Mouse (Mus musculus) hindbrain, embryonic 15.5 days (tissue): ENCODE measurements at regions not wholly inside any gene's neighbourhood (a gene's known extent, or its start where the extent isn't known, plus 50 kb on each side); places are given as distances from the start of the nearest gene placed in this dataset.

ENCODE experiments used
- ATAC-seq: fragments of 200-750 bp; cut with Nextera tagmentation; 2 replicates; pipeline ENCODE4 v1.8.0; 2017; ENCODE audit warnings: low read depth, moderate number of reproducible peaks, moderate TSS enrichment; ENCODE audit not compliant: low FRiP score
- H3K27ac ChIP-seq: fragments of 300-500 bp; sonication (generic); replicated peaks from 2 replicates; pipeline ENCODE4 v1.5.1; 2015; ENCODE audit warnings: mild to moderate bottlenecking, inconsistent platforms
- H3K27me3 ChIP-seq: fragments of 300-500 bp; sonication (generic); 2 replicates; pipeline ENCODE4 v1.6.1; 2015; ENCODE audit warnings: control low read depth, inconsistent platforms
- H3K36me3 ChIP-seq: fragments of 300-500 bp; sonication (generic); 2 replicates; pipeline ENCODE4 v1.6.1; 2015; ENCODE audit warnings: control low read depth, inconsistent platforms
- H3K4me1 ChIP-seq: fragments of 300-500 bp; sonication (generic); replicated peaks from 2 replicates; pipeline ENCODE4 v1.6.1; 2015; ENCODE audit warnings: control low read depth, inconsistent platforms
- H3K4me2 ChIP-seq: fragments of 300-500 bp; sonication (generic); 2 replicates; pipeline ENCODE4 v1.6.1; 2015; ENCODE audit warnings: moderate library complexity, mild to moderate bottlenecking, inconsistent platforms
- H3K4me3 ChIP-seq: fragments of 300-500 bp; sonication (generic); 2 replicates; pipeline ENCODE4 v1.5.1; 2015; ENCODE audit warnings: mild to moderate bottlenecking, inconsistent platforms
- H3K9ac ChIP-seq: fragments of 300-500 bp; sonication (generic); 2 replicates; pipeline ENCODE4 v1.6.1; 2015; ENCODE audit warnings: inconsistent platforms
- H3K9me3 ChIP-seq: fragments of 300-500 bp; sonication (generic); 2 replicates; pipeline ENCODE4 v1.6.1; 2016; ENCODE audit warnings: control low read depth, inconsistent platforms
- WGBS: fragments of 180-500 bp; shearing (Covaris S2); methylation state at CpG from one replicate; pipeline ENCODE4 v1.1.7; 2015; 5-methylcytosine and 5-hydroxymethylcytosine counted together

DNA sequence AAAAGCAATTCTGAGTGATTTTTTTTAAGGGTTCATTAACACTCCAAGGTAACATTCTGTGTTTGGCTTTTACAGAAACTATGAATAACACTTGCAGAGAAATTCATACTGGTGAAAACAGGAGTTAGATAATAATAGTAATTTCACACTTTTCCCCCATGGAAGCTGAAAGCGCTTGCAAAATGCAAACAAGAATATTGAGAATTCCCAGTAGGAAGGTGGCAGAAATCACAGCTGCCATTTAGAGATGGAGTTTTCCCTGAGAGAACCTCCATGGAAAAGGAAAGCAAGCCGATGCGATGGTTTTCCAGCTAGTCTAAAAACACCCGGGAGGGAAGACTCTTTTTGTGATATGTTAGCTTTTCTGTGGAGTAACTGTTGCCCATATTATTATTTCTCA is 174.1 kb upstream of the App start:
- no peaks in the 10 kb centered on the region for H3K36me3 ChIP-seq
- no peak overlapping the region for H3K9ac ChIP-seq
- H3K4me1 ChIP-seq = no peaks in the 10 kb centered on the region
- no peak for ATAC-seq
- H3K27ac ChIP-seq = no peak overlapping the region
- H3K4me3 ChIP-seq = no peak overlapping the region
- no peak overlapping the region for H3K4me2 ChIP-seq
- no peaks in the 10 kb centered on the region for H3K9me3 ChIP-seq
- H3K27me3 ChIP-seq = no peaks in the 10 kb centered on the region
- WGBS = 81% methylated on average over 4 of the region's 4 CpGs

- Histone ChIP-seq H3K27ac (no peak overlapping the region), H3K27me3 (no peaks in the 10 kb centered on the region), H3K9ac (no peak overlapping the region), H3K36me3 (no peaks in the 10 kb centered on the region), H3K4me2 (no peak overlapping the region), H3K9me3 (no peaks in the 10 kb centered on the region), H3K4me3 (no peak overlapping the region), H3K4me1 (no peaks in the 10 kb centered on the region)
- ATAC-seq = no peak
- WGBS = 90% methylated on average over 4 of the region's 4 CpGs
Measured at GRCm38 (mm10) chr16:85336495-85337119, 163.0 kb upstream of the App start.

DNA sequence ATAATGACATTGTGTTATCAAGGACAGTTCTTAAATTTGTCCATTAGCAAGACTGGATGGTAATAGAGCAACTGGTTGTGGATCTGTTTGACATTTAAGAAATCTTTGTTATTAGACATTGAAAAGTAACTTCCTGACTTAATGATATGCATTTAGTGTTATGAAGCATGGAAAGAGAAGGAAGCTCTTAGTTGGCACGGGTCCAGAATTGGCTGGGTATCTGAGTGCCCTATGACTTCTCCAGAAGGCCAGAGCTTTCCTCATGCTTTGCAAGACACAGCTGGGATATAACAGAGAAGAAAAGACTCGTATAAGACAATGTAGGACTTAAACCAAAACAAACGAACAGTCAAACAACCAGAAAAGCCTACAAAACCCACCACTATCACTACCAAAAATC is 160.0 kb upstream of the App start:
- H3K9me3 ChIP-seq = no peaks in the 10 kb centered on the region
- no peaks in the 10 kb centered on the region for H3K36me3 ChIP-seq
- no peak overlapping the region for H3K27ac ChIP-seq
- no peak overlapping the region for H3K4me2 ChIP-seq
- WGBS = 68% methylated on average over 3 of the region's 3 CpGs
- no peak overlapping the region for H3K9ac ChIP-seq
- ATAC-seq = no peak
- no peaks in the 10 kb centered on the region for H3K27me3 ChIP-seq
- no peaks in the 10 kb centered on the region for H3K4me1 ChIP-seq
- H3K4me3 ChIP-seq = no peak overlapping the region

- no peaks in the 10 kb centered on the region for H3K27me3 ChIP-seq
- no peak for ATAC-seq
- H3K4me1 ChIP-seq = no peaks in the 10 kb centered on the region
- no peak overlapping the region for H3K4me2 ChIP-seq
- H3K9ac ChIP-seq = no peak overlapping the region
- no peaks in the 10 kb centered on the region for H3K36me3 ChIP-seq
- WGBS = 75% methylated on average over 8 of the region's 8 CpGs
- H3K9me3 ChIP-seq = no peaks in the 10 kb centered on the region
- H3K27ac ChIP-seq = no peak overlapping the region
- no peak overlapping the region for H3K4me3 ChIP-seq
Measured at GRCm38 (mm10) chr16:85312018-85312417, 138.5 kb upstream of the App start.

DNA sequence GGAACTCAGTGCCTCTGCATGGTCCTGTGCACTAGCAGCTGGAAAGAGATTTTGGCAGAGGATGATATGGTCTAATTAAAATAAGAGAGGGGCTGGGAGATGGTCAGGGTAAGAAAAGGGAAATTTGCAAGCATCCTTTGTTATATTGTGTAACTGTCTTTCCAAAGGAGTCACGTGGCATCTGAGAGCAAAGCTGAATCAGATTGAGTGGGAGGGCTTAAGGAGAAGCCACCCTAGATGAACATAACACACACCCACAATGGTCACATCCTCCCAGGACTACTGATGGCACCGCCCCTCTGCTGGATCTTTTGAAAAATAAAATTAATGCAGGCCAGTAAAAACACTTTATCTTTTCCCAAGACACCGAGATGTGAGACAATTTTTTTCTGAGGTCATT is 135.9 kb upstream of the App start:
- Histone ChIP-seq H3K36me3 (no peaks in the 10 kb centered on the region), H3K4me1 (no peaks in the 10 kb centered on the region), H3K27me3 (no peaks in the 10 kb centered on the region), H3K27ac (no peak overlapping the region), H3K9ac (no peak overlapping the region), H3K4me3 (no peak overlapping the region), H3K4me2 (no peak overlapping the region), H3K9me3 (no peaks in the 10 kb centered on the region)
- ATAC-seq = no peak
- WGBS = 26% methylated on average over 3 of the region's 3 CpGs

DNA sequence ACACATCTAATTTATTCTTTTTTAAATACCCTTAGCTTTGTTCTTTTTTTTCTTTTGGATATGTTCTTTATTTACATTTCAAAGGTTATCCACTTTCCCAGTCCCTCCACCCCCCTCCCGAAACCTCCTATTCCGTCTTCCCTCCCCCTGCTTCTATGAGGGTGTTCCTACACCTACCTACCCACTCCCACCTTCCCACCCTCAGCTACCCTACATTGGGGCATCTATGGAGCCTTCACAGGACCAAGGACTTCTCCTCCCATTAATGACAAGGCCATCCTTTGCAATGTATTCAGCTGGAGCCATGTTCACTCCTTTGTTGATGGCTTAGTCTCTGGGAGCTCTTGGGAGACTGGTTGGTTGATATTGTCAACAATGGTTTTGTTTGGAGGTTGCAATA is 134.9 kb upstream of the App start:
- 37% methylated on average over 2 of the region's 2 CpGs for WGBS
- ATAC-seq = peak; percentile 57; the same call in 1 of the 2 replicates
- H3K27ac ChIP-seq = peak overlapping the region; percentile 65; the same call in 1 of the 2 replicates

DNA sequence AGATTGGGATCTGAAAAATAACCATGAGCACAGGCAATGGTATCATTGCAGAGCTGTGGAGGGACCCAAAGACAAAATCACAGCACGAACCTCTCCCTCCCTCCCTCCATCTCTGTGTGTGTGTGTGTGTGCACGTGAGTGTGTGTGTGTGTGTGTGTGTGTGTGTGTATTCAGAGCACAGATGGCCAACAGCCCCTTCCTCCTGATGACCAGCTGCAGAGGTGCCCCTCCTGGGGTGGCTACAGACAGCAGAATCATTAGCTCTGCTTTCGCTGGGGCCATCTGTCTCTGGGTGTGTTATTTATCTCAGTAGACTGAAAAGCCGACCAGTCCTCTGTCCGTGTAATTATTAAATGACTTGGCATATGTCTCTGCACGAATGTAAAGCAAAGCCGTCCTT is 134.4 kb upstream of the App start:
- 8% methylated on average over 7 of the region's 7 CpGs for WGBS

More for the DNA sequence above, 134.9 kb upstream of the App start:
- no peaks in the 10 kb centered on the region for H3K27me3 ChIP-seq
- H3K9me3 ChIP-seq = no peaks in the 10 kb centered on the region
- H3K9ac ChIP-seq = no peak overlapping the region
- no peak overlapping the region for H3K4me3 ChIP-seq
- no peaks in the 10 kb centered on the region for H3K36me3 ChIP-seq
- no peak overlapping the region for H3K4me2 ChIP-seq
- H3K4me1 ChIP-seq = no peaks in the 10 kb centered on the region

DNA sequence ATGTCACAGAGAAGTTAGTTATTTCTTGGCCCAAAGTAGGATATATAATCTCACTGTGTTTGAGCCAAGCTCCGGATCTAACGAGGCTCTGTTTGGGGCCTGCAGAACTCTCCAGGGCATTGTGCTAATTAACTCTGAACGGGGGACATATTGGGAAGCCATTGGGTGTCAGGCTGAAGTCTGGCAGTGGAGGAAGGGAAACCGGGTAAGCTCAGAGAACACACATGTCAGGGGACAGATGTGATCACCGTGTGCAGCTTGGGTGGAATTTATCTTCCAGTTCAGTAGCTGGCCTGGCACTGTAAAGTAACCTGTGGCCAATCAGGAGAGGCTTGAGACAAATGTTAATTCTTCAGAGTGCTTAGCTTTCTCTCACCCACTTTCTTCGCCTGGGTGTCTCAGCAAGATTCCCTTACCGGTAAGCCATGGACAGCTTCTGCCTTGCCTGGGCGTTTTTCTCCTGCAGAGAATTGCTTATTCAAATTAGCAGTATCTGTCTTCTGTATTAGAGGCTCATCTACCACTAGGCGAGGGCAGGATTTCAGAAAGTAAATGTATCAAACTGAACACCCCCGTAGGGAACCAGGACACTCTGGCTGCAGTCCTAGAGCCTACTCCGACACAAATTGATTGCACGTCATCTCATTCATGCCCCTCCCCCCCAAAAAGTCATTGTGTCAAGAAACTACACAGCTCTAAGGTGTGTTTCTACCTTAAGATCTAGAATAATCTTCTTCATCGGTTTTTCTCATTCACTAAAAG is 126.7 kb upstream of the App start:
- H3K27me3 ChIP-seq = no peaks in the 10 kb centered on the region
- 38% methylated on average over 13 of the region's 13 CpGs for WGBS
- H3K9me3 ChIP-seq = no peaks in the 10 kb centered on the region
- H3K4me1 ChIP-seq = peaks cover 4% of the 10 kb centered on the region; the same call in 1 of the 2 replicates
- H3K36me3 ChIP-seq = no peaks in the 10 kb centered on the region
- H3K27ac ChIP-seq = no peak overlapping the region
- no peak overlapping the region for H3K9ac ChIP-seq
- no peak overlapping the region for H3K4me3 ChIP-seq
- H3K4me2 ChIP-seq = no peak overlapping the region
- peak; percentile 90 for ATAC-seq

More for the DNA sequence above, 134.4 kb upstream of the App start:
- Histone ChIP-seq H3K27ac (peak overlapping the region; percentile 31; the same call in 1 of the 2 replicates), H3K4me1 (no peaks in the 10 kb centered on the region), H3K4me2 (no peak overlapping the region), H3K9me3 (no peaks in the 10 kb centered on the region), H3K36me3 (no peaks in the 10 kb centered on the region), H3K9ac (no peak overlapping the region), H3K27me3 (no peaks in the 10 kb centered on the region), H3K4me3 (no peak overlapping the region)
- peak; percentile 92 for ATAC-seq

DNA sequence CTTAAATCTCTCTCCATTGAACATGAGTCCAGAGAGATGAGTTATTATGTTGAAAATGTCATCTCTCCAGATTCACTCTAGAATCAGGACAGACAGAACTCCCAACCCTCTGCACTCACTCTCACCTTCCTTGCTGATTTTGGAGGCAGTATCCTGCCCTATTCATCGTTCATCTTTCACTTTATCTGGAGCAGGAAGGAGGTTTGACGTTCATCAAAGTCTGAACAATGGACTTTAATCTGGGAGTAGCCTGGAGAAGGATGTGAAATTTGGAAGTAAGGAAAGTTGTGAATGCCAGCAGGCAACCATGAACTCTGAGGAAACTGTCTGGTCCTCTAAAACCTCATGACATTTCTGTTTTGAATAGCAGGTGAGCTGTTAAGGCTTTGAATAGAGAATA is 125.0 kb upstream of the App start:
- Histone ChIP-seq H3K4me2 (no peak overlapping the region), H3K9me3 (no peaks in the 10 kb centered on the region), H3K27me3 (no peaks in the 10 kb centered on the region), H3K27ac (no peak overlapping the region), H3K4me1 (peaks cover 4% of the 10 kb centered on the region; the same call in 1 of the 2 replicates), H3K4me3 (no peak overlapping the region), H3K9ac (no peak overlapping the region), H3K36me3 (no peaks in the 10 kb centered on the region)
- no peak for ATAC-seq
- WGBS = 67% methylated on average over 2 of the region's 2 CpGs

DNA sequence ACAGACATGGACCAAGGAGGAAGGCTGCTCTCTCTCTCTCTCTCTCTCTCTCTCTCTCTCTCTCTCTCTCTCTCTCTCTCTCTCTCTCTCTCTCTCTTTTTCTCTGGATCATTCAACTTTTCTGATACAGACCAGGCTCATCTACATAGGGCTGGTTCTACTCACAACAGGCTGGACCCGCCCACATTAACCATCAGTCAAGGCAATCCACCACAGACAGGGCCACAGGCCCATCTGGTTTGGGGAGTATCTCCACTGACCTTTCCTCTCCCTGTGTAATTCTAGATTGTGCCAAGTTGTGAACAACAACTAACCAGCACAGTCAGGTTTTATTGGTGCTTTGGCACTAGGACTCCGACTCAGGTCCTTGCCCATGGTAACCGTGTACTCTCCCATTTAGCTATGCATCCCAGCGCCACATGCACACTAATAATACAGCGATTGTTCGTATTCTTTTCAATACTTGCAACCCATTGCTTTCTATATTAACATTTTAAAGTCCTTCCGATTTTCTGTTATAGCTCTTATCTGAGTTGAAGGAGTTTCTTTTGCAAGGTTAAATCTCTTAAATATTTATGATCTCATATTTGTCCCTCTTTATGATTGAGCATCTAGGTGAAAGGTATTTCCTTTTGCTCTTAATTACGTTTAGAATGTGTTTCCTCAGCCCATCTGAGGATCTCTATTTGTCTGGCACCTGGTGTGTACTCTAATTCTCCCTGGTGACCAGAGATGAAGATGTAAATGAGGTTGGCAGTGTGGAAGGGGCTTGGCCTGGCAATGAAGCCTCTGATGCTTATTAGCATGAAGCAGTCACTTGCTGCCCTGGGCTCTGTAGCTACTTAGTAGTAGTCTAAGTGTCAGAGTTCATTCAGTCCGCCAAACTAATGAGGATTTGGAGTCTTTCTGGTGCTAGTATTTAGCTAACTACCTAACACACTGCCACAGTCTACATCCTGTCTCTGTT is 117.7 kb upstream of the App start:
- ATAC-seq = 0 out of 2 replicates have a peak, but pooled peaks have one; percentile 65
- WGBS = 70% methylated on average over 9 of the region's 9 CpGs
- no peaks in the 10 kb centered on the region for H3K9me3 ChIP-seq

DNA sequence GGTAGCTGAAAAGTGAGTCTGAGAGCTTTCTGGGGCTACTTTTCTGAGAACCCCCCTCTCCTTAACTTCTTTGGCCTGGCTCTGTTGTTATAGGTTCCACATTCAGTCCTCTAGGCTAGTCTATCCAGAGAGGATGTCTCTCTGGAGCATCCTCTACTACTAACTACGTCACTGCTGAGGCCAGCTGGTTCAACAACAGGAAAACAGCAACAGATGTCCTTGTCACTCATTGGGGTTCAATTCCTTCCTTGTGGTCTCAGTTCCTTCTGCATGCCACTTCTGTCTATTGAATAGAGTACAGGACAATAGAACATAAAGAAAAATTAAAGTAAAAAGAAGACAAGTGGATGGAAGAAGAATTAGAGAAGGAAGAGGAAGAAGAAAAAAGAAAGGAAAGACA is 104.3 kb upstream of the App start:
- H3K4me3 ChIP-seq = no peak overlapping the region
- H3K4me2 ChIP-seq = no peak overlapping the region
- H3K27ac ChIP-seq = no peak overlapping the region
- H3K36me3 ChIP-seq = no peaks in the 10 kb centered on the region
- H3K9ac ChIP-seq = no peak overlapping the region
- 67% methylated on average over 1 of the region's 1 CpGs for WGBS
- no peaks in the 10 kb centered on the region for H3K27me3 ChIP-seq
- H3K9me3 ChIP-seq = no peaks in the 10 kb centered on the region
- no peak for ATAC-seq
- H3K4me1 ChIP-seq = no peaks in the 10 kb centered on the region

More for the DNA sequence above, 117.7 kb upstream of the App start:
- Histone ChIP-seq H3K4me3 (no peak overlapping the region), H3K4me2 (no peak overlapping the region), H3K27me3 (no peaks in the 10 kb centered on the region), H3K27ac (no peak overlapping the region), H3K4me1 (no peaks in the 10 kb centered on the region), H3K36me3 (no peaks in the 10 kb centered on the region), H3K9ac (no peak overlapping the region)

- Histone ChIP-seq H3K4me2 (no peak overlapping the region), H3K27me3 (no peaks in the 10 kb centered on the region), H3K9me3 (no peaks in the 10 kb centered on the region), H3K36me3 (no peaks in the 10 kb centered on the region), H3K4me1 (0 out of 2 replicates have a peak, but pooled peaks cover 5% of the 10 kb centered on the region), H3K4me3 (no peak overlapping the region), H3K27ac (no peak overlapping the region), H3K9ac (no peak overlapping the region)
- ATAC-seq = no peak
- WGBS = 82% methylated on average over 8 of the region's 8 CpGs
Measured at GRCm38 (mm10) chr16:85269681-85270080, 96.1 kb upstream of the App start.
